Mouse (Mus musculus) lung, postnatal 0 days (tissue): ENCODE data around the gene Prokr2. TPM values are rescaled to one million over a fixed set of nuclear protein-coding genes. Genes with fewer than 3 reads are reported as not detected.

Experiments used
- ATAC-seq: fragments of 200-750 bp; cut with Nextera tagmentation; 2 replicates; pipeline ENCODE4 v1.8.0; 2017; ENCODE audit warnings: moderate library complexity
- DNase-seq: peaks from one replicate; pipeline ENCODE4 v3.0.0-alpha.2; 2016; ENCODE audit warnings: low spot score
- H3K27ac ChIP-seq: fragments of 300-500 bp; sonication (generic); 2 replicates; pipeline ENCODE4 v1.5.1; 2014; ENCODE audit warnings: antibody characterized with exemption, mild to moderate bottlenecking, low read length, mixed read lengths
- H3K27me3 ChIP-seq: fragments of 300-500 bp; sonication (generic); replicated peaks from 2 replicates; pipeline ENCODE4 v1.6.1; 2014; ENCODE audit warnings: low read length, mixed read lengths; ENCODE audit not compliant: insufficient read depth
- H3K36me3 ChIP-seq: fragments of 300-500 bp; sonication (generic); 2 replicates; pipeline ENCODE4 v1.6.1; 2014; ENCODE audit warnings: low read length, mixed read lengths; ENCODE audit not compliant: insufficient read depth
- H3K4me1 ChIP-seq: fragments of 300-500 bp; sonication (generic); 2 replicates; pipeline ENCODE4 v1.6.1; 2014; ENCODE audit warnings: antibody characterized with exemption, low read depth, low read length, mixed read lengths; ENCODE audit not compliant: insufficient read depth
- H3K4me2 ChIP-seq: fragments of 300-500 bp; sonication (generic); replicated peaks from 2 replicates; pipeline ENCODE4 v1.6.1; 2014; ENCODE audit warnings: low read depth, mild to moderate bottlenecking, low read length, moderate library complexity, mixed read lengths
- H3K4me3 ChIP-seq: fragments of 300-500 bp; sonication (generic); 2 replicates; pipeline ENCODE4 v1.5.1; 2014; ENCODE audit warnings: low read depth, low read length
- H3K9ac ChIP-seq: fragments of 300-500 bp; sonication (generic); replicated peaks from 2 replicates; pipeline ENCODE4 v1.6.1; 2014; ENCODE audit warnings: low read depth, mild to moderate bottlenecking
- H3K9me3 ChIP-seq: fragments of 300-500 bp; sonication (generic); 2 replicates; pipeline ENCODE4 v1.6.1; 2016; ENCODE audit warnings: low read length, mixed read lengths
- CTCF ChIP-seq: IDR thresholded peaks from 2 replicates; pipeline ENCODE4 v1.5.1; 2016; ENCODE audit warnings: antibody characterized with exemption, mild to moderate bottlenecking
- EP300 ChIP-seq: IDR thresholded peaks from 2 replicates; pipeline ENCODE4 v1.6.1; 2016; ENCODE audit warnings: antibody characterized with exemption, mild to moderate bottlenecking, control low read depth
- WGBS: fragments of 180-500 bp; shearing (Covaris S2); extraction: QIAGEN DNeasy Blood & Tissue Kit; methylation state at CpG from one replicate; pipeline ENCODE4 v1.1.7; 2014; 5-methylcytosine and 5-hydroxymethylcytosine counted together
- polyA plus RNA-seq: library from polyadenylated mRNA; unstranded; fragments of >200 nt; fragmentation: Nextera tagmentation; extraction: Ambion mirVana; gene quantifications from 2 replicates; pipeline ENCODE4 v1.2.1, GENCODE M21; 2015

The Prokr2 gene
- polyA plus RNA-seq: not detected in 2 replicates

DNA sequence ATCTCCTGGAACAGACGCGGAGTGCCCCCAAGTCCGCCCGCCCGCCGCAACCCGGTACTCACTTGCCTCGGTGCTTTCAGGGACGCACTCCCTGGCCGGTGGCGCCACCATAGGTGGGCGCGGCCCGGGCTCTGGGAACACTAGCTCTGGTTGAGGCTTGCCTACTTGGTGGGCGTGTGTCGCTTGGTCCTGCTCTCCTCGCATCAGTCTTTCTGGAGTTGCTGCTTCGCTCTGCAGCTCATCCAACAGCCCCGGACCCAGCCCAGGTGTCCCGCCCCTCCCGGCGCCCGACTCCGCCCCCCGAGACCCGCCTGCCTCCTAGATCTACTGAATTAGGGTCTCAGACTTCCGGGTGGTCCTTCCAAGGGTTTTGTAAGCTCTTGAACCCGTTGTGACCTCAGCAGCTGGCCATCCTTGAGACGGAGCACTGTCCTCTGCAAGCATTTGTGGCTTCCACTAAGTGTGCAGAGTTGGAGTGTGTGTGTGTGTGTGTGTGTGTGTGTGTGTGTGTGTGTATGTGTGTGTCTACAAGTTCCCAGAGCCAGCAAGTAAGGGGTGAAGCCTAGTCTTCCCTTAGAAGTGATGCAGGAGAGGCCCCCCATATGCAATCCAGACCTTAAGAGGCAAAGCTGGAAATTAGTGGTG lies at the start of gene Prokr2:
Prokr2 (minus strand) TSS at position 254 of the 645 bp plus-strand sequence.
- Histone ChIP-seq H3K4me1 (peaks cover 7% of the 10 kb centered on the region), H3K9ac (no peak within 1 kb of the TSS), H3K9me3 (no peaks in the 10 kb centered on the region), H3K27ac (no peak within 1 kb of the TSS), H3K4me2 (peak within 1 kb of the TSS; percentile 77), H3K27me3 (no peaks in the 10 kb centered on the region; the same call in 1 of the 2 replicates), H3K4me3 (peak within 1 kb of the TSS; percentile 38), H3K36me3 (no peaks in the 10 kb centered on the region)
- WGBS: under 1% methylated on average over 27 of the region's 29 CpGs
- DNase-seq (no peak), ATAC-seq (peak; percentile 28; the same call in 1 of the 2 replicates)
- no peak for TF ChIP-seq CTCF
- TF ChIP-seq EP300: no peak

- no peak overlapping the region for H3K27ac ChIP-seq
- no peak overlapping the region for H3K9ac ChIP-seq
- no peak overlapping the region for H3K4me3 ChIP-seq
- H3K9me3 ChIP-seq: no peaks in the 10 kb centered on the region
- no peak for DNase-seq
- no peak overlapping the region for H3K4me2 ChIP-seq
- TF ChIP-seq CTCF (no peak), EP300 (no peak)
- WGBS: 49% methylated on average over 17 of the region's 17 CpGs
- no peaks in the 10 kb centered on the region for H3K4me1 ChIP-seq
- H3K27me3 ChIP-seq: no peaks in the 10 kb centered on the region
- no peak for ATAC-seq
- H3K36me3 ChIP-seq: no peaks in the 10 kb centered on the region
Measured at GRCm38 (mm10) chr2:132427160-132427941, 42.1 kb upstream of the Prokr2 start.

GRCm38 (mm10) chr2:132425576-132425975 lies 40.3 kb upstream of the Prokr2 start:
- DNase-seq (no peak), ATAC-seq (no peak)
- 52% methylated on average over 6 of the region's 6 CpGs for WGBS
- Histone ChIP-seq H3K27ac (no peak overlapping the region), H3K4me3 (no peak overlapping the region), H3K9ac (no peak overlapping the region), H3K27me3 (no peaks in the 10 kb centered on the region), H3K4me1 (no peaks in the 10 kb centered on the region), H3K4me2 (no peak overlapping the region), H3K9me3 (no peaks in the 10 kb centered on the region), H3K36me3 (no peaks in the 10 kb centered on the region)
- TF ChIP-seq CTCF (no peak), EP300 (no peak)

- H3K9ac ChIP-seq: no peak overlapping the region
- no peaks in the 10 kb centered on the region for H3K36me3 ChIP-seq
- H3K4me1 ChIP-seq: no peaks in the 10 kb centered on the region
- ATAC-seq (no peak), DNase-seq (no peak)
- no peak overlapping the region for H3K27ac ChIP-seq
- H3K27me3 ChIP-seq: no peaks in the 10 kb centered on the region
- H3K4me3 ChIP-seq: no peak overlapping the region
- 72% methylated on average over 7 of the region's 7 CpGs for WGBS
- no peak for TF ChIP-seq CTCF
- TF ChIP-seq EP300: no peak
- H3K4me2 ChIP-seq: no peak overlapping the region
- no peaks in the 10 kb centered on the region for H3K9me3 ChIP-seq
Measured at GRCm38 (mm10) chr2:132423411-132424047, 38.3 kb upstream of the Prokr2 start.

DNA sequence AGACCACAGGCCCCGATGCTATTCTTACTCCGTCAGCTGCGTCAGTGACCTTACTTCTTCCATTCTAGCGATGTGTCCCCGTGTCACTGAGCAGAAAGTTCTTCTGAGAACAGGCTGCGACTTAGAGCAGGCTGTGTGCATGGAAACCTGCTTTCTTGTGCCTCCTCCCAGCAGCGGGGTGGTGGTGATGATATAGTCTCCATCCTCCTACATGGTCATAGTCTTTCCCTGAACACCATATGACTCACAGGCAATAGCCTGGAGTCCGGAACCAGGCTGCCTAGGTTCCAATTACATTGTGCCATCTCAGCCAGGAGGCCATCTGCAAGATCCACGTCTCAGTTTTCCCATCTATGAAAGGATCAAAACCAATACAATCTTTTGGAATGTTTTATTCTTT lies 37.6 kb upstream of the Prokr2 start:
- Histone ChIP-seq H3K4me1 (no peaks in the 10 kb centered on the region), H3K27me3 (no peaks in the 10 kb centered on the region), H3K9ac (no peak overlapping the region), H3K4me3 (no peak overlapping the region), H3K4me2 (no peak overlapping the region), H3K9me3 (no peaks in the 10 kb centered on the region), H3K36me3 (no peaks in the 10 kb centered on the region), H3K27ac (no peak overlapping the region)
- no peak for TF ChIP-seq CTCF
- ATAC-seq (no peak), DNase-seq (no peak)
- 85% methylated on average over 9 of the region's 9 CpGs for WGBS

GRCm38 (mm10) chr2:132418414-132418813 lies 33.2 kb upstream of the Prokr2 start:
- Histone ChIP-seq H3K27me3 (no peaks in the 10 kb centered on the region), H3K9me3 (no peaks in the 10 kb centered on the region), H3K4me2 (no peak overlapping the region), H3K36me3 (no peaks in the 10 kb centered on the region), H3K4me3 (no peak overlapping the region), H3K9ac (no peak overlapping the region), H3K4me1 (no peaks in the 10 kb centered on the region), H3K27ac (no peak overlapping the region)
- ATAC-seq (no peak), DNase-seq (no peak)
- no peak for TF ChIP-seq EP300
- TF ChIP-seq CTCF: no peak
- WGBS: 70% methylated on average over 2 of the region's 2 CpGs
